Mouse (Mus musculus): ENCODE data around the gene Rhbdf1.

The Rhbdf1 gene

DNA sequence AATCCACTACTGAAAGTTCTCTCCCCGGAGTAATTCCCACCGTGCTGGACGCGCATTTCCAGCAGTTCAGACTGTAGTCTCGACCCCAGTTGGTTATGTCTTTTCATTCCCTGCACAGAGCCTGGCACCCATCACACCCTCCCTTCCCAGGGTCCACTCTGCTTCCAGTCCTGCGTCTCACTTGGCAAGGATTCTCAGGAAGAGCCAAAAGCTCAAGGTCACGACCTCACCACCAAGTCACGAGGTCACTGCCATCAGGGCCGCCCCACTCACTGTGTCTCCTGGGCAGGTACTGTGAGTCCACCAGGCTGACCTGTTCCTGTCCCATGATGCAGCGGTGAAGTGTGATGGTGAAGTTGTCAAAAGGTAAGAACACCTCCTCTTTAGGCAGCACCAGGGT is 28.0 kb downstream of the Rhbdf1 start:
- no peak for DNase-seq (ENCODE audit: inconsistent age in 2 of 2, low spot score in 1 of 2)

DNA sequence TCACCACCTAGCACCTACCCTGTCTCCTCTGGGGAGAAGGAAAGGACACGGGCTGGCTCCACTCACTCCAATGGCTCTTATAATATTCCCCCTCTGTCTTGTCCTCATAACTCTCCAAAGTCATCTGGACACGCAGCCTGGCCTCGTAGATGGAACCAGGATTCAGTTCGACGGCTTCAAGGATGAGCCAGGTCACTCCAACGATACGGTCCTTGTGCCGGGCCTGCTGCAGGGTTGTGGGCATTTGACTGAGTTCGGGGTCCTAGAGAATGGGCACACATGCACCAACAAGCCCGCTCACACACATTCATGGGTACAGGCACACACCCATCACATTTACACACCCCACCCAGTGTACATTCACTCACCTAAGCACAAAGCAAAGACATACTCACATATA is 28.9 kb downstream of the Rhbdf1 start:
- DNase-seq (ENCODE audit: inconsistent age in 2 of 2, low spot score in 1 of 2) = no peak

GRCm38 (mm10) chr11:32190603-32191110 is 31.4 kb downstream of the Rhbdf1 start:
- no peak for DNase-seq (ENCODE audit: inconsistent age in 2 of 2, low spot score in 1 of 2)

DNA sequence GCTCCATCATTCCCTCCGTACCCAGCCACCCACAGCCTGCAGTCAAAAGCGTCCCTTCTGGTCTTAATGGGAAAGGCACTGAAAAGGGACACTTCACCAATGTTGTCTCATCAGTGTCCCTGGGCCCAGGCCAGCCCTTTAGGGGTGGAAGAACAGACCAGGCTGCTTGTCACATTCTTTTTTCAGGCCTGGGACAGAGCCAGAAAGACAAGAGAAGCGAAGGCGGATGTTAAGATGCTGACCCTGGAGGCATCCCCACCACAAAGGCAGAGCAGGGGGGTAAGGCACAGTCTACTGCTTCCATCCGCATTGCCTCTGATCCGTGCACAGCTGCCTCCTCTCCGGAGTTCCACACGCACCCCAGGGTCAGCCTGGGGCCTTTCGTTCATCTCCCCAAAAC is 32.0 kb downstream of the Rhbdf1 start:
- DNase-seq (ENCODE audit: inconsistent age in 2 of 2, low spot score in 1 of 2) = no peak

DNA sequence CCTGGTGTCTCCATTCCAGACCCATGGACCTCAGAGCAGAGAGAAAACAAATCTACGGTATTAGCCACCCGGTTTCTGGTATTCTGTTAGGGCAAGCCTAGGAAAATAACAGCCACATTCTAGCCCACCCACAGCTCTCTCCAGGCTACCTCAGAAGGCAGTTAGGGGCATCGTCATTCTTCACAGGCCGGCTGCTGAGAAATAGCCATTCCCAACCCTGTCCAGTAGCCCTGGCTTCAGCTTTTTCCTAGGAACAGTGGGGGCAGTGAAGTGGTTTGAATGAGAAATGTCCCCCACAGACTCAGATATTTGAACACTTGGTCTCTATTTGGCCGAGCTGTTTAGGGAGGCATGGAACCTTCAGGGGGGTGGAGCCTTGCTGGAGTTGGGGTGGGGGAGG is 32.7 kb downstream of the Rhbdf1 start:
- DNase-seq (ENCODE audit: inconsistent age in 2 of 2, low spot score in 1 of 2) = no peak

- DNase-seq (ENCODE audit: inconsistent age in 2 of 2, low spot score in 1 of 2) = no peak
Measured at GRCm38 (mm10) chr11:32188881-32189280, 33.2 kb downstream of the Rhbdf1 start.

GRCm38 (mm10) chr11:32187256-32187655 is 34.8 kb downstream of the Rhbdf1 start:
- no peak for DNase-seq (ENCODE audit: inconsistent age in 2 of 2, low spot score in 1 of 2)

- DNase-seq (ENCODE audit: inconsistent age in 2 of 2, low spot score in 1 of 2) = no peak
Measured at GRCm38 (mm10) chr11:32186031-32186430, 36.1 kb downstream of the Rhbdf1 start.

DNA sequence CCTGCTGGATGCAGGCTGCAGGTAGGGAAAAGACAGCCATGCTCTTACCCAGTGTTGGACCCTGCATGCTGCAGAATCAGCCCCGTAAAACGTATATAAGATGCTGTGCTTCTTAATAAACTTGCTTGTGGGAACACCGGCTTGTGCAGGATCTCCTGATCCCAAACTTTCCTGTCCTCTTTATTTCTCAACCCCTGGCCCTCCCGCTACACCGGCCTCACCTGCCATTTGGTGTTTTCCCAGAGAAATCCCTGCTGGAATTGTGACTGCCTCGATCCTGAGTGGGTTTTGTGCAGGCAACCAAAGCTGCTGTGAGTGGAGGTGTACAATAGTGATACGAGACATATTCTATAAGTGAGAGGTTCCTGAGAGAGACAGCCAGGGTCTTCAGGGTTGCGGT is 37.6 kb downstream of the Rhbdf1 start:
- DNase-seq (ENCODE audit: inconsistent age in 2 of 2, low spot score in 1 of 2) = no peak

DNA sequence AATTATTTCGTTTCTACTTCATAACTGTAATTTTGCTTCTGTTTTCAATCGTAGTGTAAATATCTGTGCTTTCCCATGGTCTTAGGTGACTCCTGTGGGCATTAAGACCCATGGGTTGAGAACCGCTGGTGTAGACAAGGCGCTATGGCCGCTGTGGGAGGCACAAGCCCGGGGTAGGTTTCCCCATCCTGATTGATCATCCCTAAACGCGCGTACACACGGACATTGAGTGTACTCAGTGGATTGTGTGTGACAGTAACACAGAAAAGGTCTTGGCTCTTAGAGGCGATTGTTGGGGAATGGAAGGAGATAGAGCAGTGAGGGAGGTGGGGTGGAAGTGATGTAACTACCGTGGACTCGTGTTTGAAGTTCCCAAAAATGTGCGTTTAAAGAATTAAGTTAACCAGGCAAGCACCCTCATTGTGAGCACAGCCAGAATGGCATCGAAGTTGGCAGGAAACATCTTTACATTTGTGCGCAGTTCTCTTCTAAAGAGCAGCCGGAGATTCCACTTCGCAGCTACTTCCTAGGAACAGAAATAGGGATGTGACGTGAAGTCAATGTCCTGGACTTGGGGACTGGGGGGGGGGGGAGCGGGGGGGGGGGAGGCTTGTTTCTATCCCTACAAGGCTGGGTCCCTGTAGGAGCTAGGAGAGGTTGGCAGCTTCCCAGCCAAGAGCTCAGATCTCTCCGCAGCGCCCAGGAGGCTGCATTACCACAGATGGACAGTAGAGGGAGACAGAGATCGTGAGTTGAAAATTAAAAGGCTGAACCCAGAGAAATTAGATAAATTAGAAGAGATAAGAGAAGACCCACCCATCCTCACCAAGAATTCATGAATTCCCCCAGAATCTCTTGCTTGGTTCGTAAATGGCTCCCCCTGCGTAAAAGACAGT is 39.9 kb downstream of the Rhbdf1 start:
- peak; percentile 71 to 95 for DNase-seq (ENCODE audit: inconsistent age in 2 of 2, low spot score in 1 of 2)

GRCm38 (mm10) chr11:32181246-32181645 is 40.9 kb downstream of the Rhbdf1 start:
- DNase-seq (ENCODE audit: inconsistent age in 2 of 2, low spot score in 1 of 2) = no peak

- DNase-seq (ENCODE audit: inconsistent age in 2 of 2, low spot score in 1 of 2) = no peak
Measured at GRCm38 (mm10) chr11:32178506-32178905, 43.6 kb downstream of the Rhbdf1 start.

DNA sequence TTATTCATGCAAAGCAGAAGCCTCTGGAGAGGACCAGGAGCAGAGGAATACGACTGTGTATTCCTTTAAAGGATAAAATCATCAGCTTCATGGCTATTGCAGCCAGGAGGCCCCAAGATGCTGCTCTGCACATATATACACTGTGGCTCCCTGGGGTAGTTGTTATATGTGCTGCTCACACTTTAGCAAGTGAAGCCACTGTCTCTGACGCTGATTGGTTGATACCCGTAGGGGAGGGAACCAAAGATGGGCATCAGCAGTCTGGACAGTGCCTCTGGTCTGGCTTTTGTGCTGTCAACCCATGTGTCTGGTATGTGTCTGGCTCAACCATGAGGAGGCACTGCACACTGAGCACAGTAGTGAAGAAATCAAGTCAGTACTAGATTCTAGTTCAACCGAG is 55.4 kb downstream of the Rhbdf1 start:
- no peak for DNase-seq (ENCODE audit: inconsistent age in 2 of 2, low spot score in 1 of 2)

DNA sequence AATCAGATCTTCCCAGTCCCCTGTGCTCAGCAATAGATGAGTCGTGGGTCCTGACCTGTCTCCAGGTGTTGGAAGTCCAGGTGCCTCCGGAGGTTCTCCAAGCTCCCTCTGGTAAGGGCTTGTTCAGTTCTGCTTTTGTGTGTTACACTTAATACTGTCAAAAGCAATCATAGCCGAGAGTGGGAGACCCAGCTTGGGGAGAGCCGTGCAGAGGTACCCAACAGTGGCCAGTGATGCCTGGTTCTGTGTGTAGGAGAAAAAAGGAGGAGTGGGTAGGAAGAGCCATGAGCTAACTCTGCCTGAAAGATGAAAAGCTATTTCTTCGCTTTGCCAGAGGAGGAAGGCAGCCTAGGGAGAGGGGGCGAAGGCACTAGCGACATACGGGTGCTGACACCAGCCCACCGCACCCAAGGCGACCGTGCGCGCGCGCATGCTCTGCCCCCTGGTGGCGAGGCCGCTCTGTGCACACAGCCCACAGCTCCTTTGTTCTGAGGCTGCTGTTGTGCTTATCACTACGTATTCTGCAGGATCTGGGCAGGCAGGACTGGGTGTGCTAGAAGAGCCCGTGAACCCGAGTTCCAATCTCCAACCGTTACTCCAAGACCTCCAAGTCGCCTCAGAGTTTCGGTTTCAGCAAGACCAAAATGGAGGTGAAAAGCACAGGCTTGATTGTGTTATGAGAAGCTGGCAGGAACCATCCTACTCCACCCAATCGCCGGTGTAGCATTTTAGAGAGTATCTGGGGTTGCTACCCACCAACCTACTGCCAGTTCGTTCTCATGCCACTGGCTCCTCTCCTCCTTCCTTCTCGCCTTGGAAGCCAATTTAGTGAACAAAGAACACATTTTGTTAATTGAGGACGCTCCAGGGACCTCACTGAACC is 59.9 kb downstream of the Rhbdf1 start:
- DNase-seq (ENCODE audit: inconsistent age in 2 of 2, low spot score in 1 of 2) = peak; percentile 66 to 83

GRCm38 (mm10) chr11:32161500-32161899 is 60.6 kb downstream of the Rhbdf1 start:
- DNase-seq (ENCODE audit: inconsistent age in 2 of 2, low spot score in 1 of 2) = no peak

DNA sequence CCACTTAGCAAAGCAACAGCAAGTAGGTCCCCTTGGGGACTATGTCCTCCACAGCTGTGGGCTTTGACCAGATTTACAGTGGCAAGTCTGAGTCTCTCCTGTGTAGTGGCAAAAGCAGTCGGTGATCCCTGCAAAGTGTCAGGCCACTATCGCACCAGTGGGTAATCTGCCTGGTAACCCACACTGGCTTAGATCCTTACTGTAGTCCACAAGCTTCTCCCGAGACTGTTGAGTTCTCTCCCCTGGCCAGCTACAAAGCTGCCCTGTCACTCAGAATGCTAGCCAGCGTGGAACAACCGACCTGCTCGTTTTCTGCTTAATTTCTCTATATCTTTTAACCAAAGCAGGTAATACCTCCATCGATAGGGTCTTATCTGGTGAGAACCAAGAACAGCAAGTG is 61.8 kb downstream of the Rhbdf1 start:
- no peak for DNase-seq (ENCODE audit: inconsistent age in 2 of 2, low spot score in 1 of 2)

Data from adrenal gland, adult (tissue).